In genomic region chr6:89242371-89243288, GRCm38 (mm10) we compare ENCODE assay signal across 9 mouse cellular contexts.
DNase-seq lines count a peak whose midpoint lies in the region; ATAC-seq lines count a peak whose summit lies in the region.
"Had no signal": no experiment of that assay in that cellular context is flagged by ENCODE, and none has a peak within 500 bp of the region (broad histone marks: within the 10 kb centered on the region; RNA-seq: fewer than 3 reads in every experiment).

No protein-coding gene starts in this region.

- H3K4me1 ChIP-seq in midbrain, embryonic 10.5 days: peaks cover 65% of the 10 kb centered on the region

- peak overlapping the region; percentile 24; the same call in 1 of the 2 replicates for H3K27ac ChIP-seq in midbrain, embryonic 10.5 days (replicated peaks)
- H3K27ac ChIP-seq: heart, embryonic 15.5 days had no signal

- DNase-seq in ovary, postnatal 10 days (ENCODE audit: low spot score): peak; percentile 31
- DNase-seq in ovary, adult 18-20 months (ENCODE audit: low spot score): no peak
- DNase-seq in hindlimb bud, embryonic 11.5 days (ENCODE audit: extremely low spot score, low read depth, low spot score): peak; percentile 26
- peak; percentile 58 for DNase-seq in midbrain, embryonic 10.5 days (ENCODE audit: low spot score)
- DNase-seq in frontal cortex, postnatal 36 days (ENCODE audit: low spot score in 2 of 2): no peak
- DNase-seq in right cerebral cortex, adult 18-20 months: no peak

- WGBS in midbrain, embryonic 10.5 days: 21% methylated on average over 18 of the region's 18 CpGs

- H3K36me3 ChIP-seq in midbrain, embryonic 10.5 days: no peaks in the 10 kb centered on the region
- H3K36me3 ChIP-seq: heart, embryonic 15.5 days had no signal

- no peak overlapping the region for H3K4me3 ChIP-seq in midbrain, embryonic 10.5 days
- H3K4me3 ChIP-seq: heart, embryonic 15.5 days had no signal

- no peaks in the 10 kb centered on the region for H3K9me3 ChIP-seq in midbrain, embryonic 10.5 days (replicated peaks)
- H3K9me3 ChIP-seq: heart, embryonic 15.5 days had no signal

- H3K27me3 ChIP-seq in midbrain, embryonic 10.5 days (ENCODE audit: low read depth, poor library complexity, severe bottlenecking): peaks cover 18% of the 10 kb centered on the region

- ATAC-seq in common myeloid progenitor, adult 5-6 weeks (replicated peaks; ENCODE audit: low read depth, poor library complexity, severe bottlenecking): 0 out of 2 replicates have a peak, but pooled peaks have one; percentile 32
- no peak for ATAC-seq in monocyte, adult 5-6 weeks (replicated peaks; ENCODE audit: insufficient number of reproducible peaks, low FRiP score, low TSS enrichment, poor library complexity, severe bottlenecking)

Comparison
In these comparisons a context has a peak if more than half of its experiments do, and no peak if none do; other contexts are left out.
1. DNase-seq: peak in ovary, postnatal 10 days (single experiment), hindlimb bud, embryonic 11.5 days (single experiment) and midbrain, embryonic 10.5 days (single experiment); none in ovary, adult 18-20 months (single experiment), frontal cortex, postnatal 36 days (0 of 2) and right cerebral cortex, adult 18-20 months (single experiment).